Mouse (Mus musculus): ENCODE data around the gene Bcar3.
A peak's percentile ranks its signal among the peaks of the same experiment; 100 is the strongest.

Bcar3 gene

DNA sequence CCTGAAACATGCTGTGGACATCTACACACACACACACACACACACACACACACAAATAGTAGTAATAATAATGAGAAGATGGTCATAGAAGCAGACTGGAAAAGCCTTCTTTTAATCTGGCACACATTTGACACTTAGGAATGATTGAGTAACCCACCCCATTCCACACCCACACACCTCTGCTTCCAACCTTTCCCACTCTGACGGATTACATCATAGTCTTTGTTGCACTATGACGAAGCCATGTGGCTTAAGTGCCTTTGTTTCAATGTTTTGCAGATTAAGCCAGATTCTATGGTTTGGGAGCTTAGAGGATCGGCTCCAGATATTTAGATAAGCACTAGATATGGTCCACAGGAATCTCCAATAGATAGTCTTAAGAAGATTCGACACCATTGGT lies 42.1 kb downstream of the Bcar3 start:
- no peak for DNase-seq (ENCODE audit: low read depth, low spot score)

GRCm38 (mm10) chr3:122337992-122338391 lies 44.1 kb downstream of the Bcar3 start:
- DNase-seq (ENCODE audit: low read depth, low spot score): no peak

- no peak for DNase-seq (ENCODE audit: low read depth, low spot score)
These were observed 45.0 kb downstream of the Bcar3 start for GRCm38 (mm10) chr3:122338897-122339296.

- no peak for DNase-seq (ENCODE audit: low read depth, low spot score)
These were observed 46.5 kb downstream of the Bcar3 start for GRCm38 (mm10) chr3:122340135-122341068.

DNA sequence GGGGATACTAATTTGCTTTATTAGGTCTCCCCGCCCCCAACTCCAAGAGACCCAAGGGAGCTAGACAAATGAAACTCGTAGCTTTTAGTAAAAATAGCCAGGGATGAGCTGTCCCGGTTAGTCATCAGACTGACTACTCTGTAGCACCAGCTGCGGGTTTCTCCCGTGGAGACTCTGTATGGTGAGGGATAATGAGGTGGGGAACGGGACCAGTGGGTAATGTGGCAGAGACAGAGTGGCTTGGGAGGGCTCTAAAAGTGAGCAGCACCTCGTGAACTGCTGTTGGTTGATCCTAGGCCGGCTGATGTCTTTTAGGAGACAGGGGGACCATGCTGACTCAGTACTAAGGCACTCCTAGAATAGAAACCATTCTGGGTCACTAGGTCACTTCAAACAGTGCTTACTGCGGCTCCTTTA lies 49.5 kb downstream of the Bcar3 start:
- peak; percentile 24 for DNase-seq (ENCODE audit: low read depth, low spot score)

GRCm38 (mm10) chr3:122344350-122344749 lies 50.4 kb downstream of the Bcar3 start:
- no peak for DNase-seq (ENCODE audit: low read depth, low spot score)

GRCm38 (mm10) chr3:122345977-122346472 lies 52.1 kb downstream of the Bcar3 start:
- no peak for DNase-seq (ENCODE audit: low read depth, low spot score)

- DNase-seq (ENCODE audit: low read depth, low spot score): no peak
These were observed 52.7 kb downstream of the Bcar3 start for GRCm38 (mm10) chr3:122346600-122346999.

- DNase-seq (ENCODE audit: low read depth, low spot score): no peak
These were observed 54.7 kb downstream of the Bcar3 start for GRCm38 (mm10) chr3:122348677-122349076.

GRCm38 (mm10) chr3:122352801-122353200 lies 58.9 kb downstream of the Bcar3 start:
- no peak for DNase-seq (ENCODE audit: low read depth, low spot score)

DNA sequence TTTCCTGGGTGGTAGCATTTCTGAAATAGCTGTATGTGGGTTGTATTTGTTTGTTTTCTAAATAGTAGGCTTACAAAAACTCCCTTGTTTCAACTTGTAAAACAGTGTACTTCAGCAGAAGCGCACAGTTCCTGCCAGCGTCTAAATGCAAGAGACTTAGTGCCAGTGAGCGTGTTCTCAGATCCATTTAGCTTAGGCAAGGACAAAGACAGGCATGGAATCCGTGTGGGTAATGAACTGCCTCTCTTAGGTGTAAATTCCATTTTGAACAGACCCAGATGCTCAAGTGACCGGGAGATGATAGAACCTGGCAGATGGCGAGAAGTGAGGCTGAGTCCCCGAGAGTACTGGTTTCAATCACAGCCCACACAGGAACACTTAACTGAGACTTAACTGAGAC lies 65.5 kb downstream of the Bcar3 start:
- DNase-seq (ENCODE audit: low read depth, low spot score): no peak

- DNase-seq (ENCODE audit: low read depth, low spot score): no peak
These were observed 66.0 kb downstream of the Bcar3 start for GRCm38 (mm10) chr3:122359954-122360353.

DNA sequence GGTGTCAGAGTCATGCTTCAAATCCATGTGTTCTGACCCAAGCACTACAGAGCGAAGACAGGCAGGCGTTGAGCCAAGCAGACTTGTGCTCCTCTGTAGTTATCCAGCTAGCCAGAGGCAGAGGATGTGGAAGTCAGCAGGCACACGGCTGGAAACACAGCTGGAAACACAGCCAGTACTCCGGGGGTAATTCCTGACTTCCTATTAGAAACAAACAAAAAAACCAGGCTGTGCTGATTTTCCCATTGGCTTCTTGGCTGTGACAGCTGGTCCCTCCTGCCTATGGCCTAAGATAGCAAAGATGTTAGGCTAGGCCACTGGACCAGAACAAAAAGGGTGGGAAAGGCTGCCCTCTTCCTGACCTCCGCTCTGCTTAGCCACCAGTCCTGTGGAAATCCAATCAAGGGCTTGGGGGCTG lies 66.8 kb downstream of the Bcar3 start:
- DNase-seq (ENCODE audit: low read depth, low spot score): no peak

DNA sequence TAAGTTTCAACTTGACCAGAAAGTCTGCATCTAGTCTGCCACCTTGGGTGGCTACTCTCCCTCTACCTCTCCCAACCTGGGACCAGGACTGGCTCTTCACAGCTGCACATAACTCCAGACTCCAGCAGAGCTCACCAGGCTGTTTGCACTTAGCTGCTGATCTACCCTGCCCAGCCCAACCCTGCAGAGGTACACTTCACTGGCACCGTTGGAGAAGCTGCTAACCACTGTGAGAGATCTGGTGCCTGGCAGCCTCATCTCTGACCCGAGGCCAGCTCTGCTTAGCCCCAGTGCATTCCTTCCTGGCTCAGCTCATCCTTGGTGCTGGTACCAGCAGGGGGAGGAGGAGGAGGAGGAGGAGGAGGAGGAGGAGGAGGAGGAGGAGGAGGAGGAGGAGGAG lies 68.8 kb downstream of the Bcar3 start:
- DNase-seq (ENCODE audit: low read depth, low spot score): no peak

- no peak for DNase-seq (ENCODE audit: low read depth, low spot score)
These were observed 70.6 kb downstream of the Bcar3 start for GRCm38 (mm10) chr3:122364565-122364964.

- no peak for DNase-seq (ENCODE audit: low read depth, low spot score)
These were observed 71.4 kb downstream of the Bcar3 start for GRCm38 (mm10) chr3:122365326-122365725.

- no peak for DNase-seq (ENCODE audit: low read depth, low spot score)
These were observed 77.9 kb downstream of the Bcar3 start for GRCm38 (mm10) chr3:122371646-122372341.

DNA sequence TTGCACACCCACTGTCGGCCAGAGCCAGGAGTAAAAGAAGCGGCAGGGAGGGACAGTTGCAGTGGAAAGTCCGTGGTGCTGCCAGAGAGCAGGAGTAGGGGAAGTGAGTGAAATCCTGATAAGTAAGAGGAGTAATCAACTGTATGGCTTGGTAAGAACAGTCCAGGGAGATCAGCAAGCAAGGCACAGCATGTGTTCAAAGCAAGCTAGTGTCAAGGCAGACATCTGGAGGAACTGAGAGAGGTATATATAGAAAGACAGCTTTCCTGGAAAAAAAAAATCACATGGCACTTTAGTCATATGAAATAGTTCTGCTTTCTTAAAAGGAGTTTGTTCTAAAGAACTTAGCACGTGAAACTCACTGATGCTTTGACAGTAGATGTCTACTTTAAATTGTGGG lies 78.7 kb downstream of the Bcar3 start:
- DNase-seq (ENCODE audit: low read depth, low spot score): peak; percentile 51

GRCm38 (mm10) chr3:122376011-122376410 lies 82.1 kb downstream of the Bcar3 start:
- no peak for DNase-seq (ENCODE audit: low read depth, low spot score)

DNA sequence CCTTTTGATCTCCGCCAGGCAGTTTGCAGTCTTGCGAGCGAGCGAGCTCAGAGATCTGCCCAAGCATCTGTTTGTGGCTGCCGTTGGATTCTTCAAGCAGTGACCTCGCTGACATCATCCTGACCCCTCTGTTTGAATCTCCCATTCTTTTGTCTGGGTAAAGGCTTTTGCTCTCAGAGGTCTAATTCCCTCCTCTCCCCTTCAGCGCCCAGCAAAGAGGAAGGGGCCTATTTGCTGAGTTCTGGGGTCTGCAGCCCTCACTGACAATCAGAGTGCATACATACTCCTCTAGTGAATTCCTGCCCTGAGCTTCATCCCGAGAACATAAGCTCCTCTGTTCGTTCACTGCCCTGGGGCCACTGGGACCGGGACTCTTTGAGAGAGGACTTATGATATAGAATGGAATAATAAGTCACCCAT lies 82.5 kb downstream of the Bcar3 start:
- no peak for DNase-seq (ENCODE audit: low read depth, low spot score)

DNA sequence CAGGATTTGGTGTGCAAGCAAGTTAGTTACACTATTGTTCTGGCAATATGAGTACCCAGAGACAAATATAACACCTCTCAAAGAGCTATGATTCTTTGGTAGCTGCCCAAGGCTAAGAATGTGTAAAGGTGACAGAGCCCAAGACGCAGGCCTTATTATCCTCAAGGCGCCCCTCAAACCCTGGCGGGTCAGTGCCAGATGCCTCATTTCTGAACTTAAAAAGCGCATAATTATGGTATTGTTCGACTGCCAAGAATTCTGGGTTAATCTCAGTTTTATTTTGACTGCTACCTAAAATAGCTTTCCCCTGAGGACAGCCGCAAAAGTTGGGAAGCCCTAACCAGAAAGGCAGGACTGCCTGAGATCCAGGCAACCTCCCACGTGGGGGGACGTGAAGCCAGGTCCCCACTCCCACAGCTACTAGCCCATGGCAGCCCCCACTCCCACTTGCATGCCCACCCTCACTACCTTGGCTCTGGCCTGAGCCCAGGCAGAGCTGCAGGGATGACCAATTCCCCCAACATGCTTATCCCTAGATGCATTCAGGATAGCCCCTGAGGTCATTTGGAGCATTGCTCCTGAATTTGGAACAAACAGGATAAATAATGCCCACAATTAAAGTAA lies 83.0 kb downstream of the Bcar3 start:
- DNase-seq (ENCODE audit: low read depth, low spot score): peak; percentile 33

DNA sequence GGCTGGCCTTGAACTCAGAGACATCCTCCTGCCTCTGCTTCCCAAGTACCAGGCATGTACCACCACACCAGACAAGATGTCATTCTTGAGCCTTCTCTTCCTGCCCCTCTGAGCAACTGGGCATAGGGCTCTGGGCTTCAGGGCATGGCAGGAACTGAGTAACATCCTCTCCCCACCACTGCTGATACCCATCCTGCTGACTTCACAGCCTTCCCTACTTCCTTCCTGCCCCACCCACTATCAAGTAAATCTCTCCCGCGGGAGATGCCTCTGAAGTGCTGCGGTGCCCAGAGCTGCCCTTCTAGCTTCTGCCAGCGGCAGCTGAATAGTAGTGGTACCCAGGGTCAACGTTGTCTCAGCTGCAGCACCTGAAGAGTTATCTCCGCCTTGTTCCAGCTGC lies 84.7 kb downstream of the Bcar3 start:
- DNase-seq (ENCODE audit: low read depth, low spot score): no peak
